Mouse (Mus musculus): ENCODE data around the gene Hunk.

DNA sequence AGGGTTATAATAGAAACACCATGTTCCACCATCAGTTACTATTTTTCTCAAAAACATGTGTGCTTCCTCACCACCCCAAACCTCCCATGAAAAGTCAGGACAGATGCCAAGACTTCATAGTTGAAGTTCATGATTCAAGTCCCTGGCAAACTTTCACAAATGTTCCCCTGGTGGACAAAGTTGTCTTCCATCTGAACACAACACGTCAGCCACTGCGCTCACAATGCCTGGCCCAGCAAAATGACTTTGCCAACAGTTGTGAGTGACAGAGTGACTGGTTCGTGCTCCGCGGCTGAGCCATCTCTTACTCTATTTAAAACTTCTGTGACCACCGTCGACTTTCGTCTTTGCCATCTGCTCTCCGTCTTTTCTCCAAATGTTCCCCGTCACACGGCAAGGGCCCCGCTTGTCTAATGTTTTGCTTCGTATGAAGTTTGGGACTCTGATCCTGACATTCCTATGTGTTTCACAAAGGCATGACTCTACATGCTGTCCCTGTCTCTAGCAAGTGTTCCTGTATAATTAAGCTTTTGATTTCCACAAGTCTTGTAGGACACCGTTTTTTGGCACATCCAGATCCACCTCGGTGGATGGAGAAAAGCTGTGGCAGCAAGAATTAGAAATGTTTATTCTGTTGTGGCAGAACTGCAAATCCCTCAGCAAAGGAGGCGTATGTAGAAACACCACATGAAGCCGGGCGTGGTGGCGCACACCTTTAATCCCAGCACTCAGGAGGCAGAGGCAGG is 125.9 kb downstream of the Hunk start:
- no peak for TF ChIP-seq FLI1 (IDR thresholded peaks at IDR 0.05; ENCODE audit: low read length)
- TF ChIP-seq GATA1 (IDR thresholded peaks at IDR 0.05; ENCODE audit: borderline replicate concordance, low read length) = no peak
